Mouse (Mus musculus): ENCODE results near the gene Stx12.
"Not testable (repeated sequence)": the region's sequence is repeated elsewhere in the genome, so short reads cannot be mapped to it uniquely, and the experiment has no call there.

Stx12 gene

DNA sequence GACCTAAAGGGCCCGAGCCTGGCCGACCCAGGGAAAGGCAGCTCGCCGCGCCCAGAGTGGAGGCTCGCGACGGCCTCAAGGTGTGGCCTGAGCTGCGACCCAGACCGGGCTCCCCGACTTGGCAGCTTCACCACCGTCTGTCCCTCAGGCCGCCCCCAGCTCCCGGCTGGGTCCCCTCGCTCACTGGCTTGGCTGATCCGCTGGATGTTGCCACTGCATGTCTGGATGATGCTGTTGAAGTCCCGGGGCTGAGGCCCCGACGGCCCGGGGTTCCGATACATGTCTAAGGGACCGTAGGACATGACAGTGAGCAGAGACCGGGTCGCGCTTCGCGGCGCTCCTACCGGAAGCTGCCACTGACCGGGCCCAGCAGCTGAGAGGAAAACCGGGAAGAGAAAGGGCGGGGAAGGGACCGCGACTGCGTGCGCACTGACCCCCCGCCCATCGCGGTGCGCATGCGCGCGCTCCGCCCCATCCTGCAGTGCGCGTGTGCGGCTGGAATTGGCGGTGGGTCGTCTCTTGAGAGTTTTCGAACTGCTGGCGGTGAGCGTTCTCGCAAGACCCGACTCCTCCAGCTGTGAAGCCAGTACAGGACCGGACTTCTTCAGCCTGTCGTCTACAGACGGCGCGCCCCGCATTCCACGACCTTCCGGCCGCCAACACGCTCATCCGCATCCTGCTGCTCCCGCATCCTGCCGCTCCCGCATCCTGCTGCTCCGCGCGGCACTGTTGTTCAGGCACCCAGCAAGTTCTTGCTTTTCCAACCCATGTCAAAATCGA, at the start of gene Stx12:
Gene Stx12, minus strand, starts transcription at position 446 of the 780 bp plus-strand sequence.
- in situ Hi-C loops (cut with MboI; ENCODE audit: unreplicated experiment in 2 of 2) = no loop called here

- in situ Hi-C loops (cut with MboI; ENCODE audit: unreplicated experiment in 2 of 2) = loop anchor here (5.0 to 10.0 kb wide), 5 partner anchors 161 to 1968 kb away; partner anchors contain the start of genes Cd164l2 (in 1 of the 2), Eya3 (in 1 of the 2) and Gpr3 (in 1 of the 2)
These were observed 48.6 kb upstream of the Stx12 start for GRCm38 (mm10) chr4:132932752-132933404.

DNA sequence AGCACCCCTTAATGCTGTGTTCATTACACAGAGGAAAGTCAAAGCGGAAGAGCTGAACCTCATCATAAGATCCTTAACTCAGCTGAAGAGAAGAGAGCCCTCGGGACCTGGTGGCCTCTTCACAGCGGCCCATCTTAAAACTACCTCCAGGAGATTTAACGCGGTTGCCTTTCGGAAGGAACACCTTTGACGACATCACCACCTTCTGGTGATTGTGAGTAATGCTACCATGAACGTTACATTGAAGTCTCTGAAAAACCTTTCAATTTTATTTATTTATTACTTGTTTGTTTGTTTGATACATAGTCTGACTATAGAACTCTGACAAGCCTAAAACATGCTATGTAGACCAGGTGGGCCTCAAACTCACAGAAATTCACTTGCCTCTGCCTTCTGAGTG, 46.5 kb upstream of the Stx12 start:
- in situ Hi-C loops (cut with MboI; ENCODE audit: unreplicated experiment in 2 of 2) = loop anchor here (5.0 to 10.0 kb wide), 5 partner anchors 158 to 1966 kb away; partner anchors contain the start of genes Cd164l2 (in 1 of the 2), Eya3 (in 1 of the 2) and Gpr3 (in 1 of the 2)

DNA sequence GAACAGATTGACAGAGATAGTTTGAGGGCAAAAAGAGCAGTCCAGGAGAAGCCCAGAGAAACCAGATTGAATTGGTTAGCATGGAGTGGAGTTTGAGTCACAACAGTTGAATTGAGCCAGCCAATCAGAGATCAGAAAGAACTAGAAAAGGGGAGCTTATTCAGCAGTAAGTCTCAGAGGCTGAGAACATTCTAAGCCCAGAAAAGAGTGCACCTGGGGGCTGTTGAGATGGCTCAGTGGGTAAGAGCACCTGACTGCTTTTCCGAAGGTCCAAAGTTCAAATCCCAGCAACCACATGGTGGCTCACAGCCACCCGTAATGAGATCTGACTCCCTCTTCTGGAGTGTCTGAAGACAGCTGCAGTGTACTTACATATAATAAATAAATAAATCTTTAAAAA, 42.2 kb upstream of the Stx12 start:
- in situ Hi-C loops (cut with MboI; ENCODE audit: unreplicated experiment in 2 of 2) = loop anchor here (5.0 to 10.0 kb wide), 6 partner anchors 82 to 1962 kb away; partner anchors contain the start of gene Ppp1r8 (in 1 of the 2)

- in situ Hi-C loops (cut with MboI; ENCODE audit: unreplicated experiment in 2 of 2) = loop anchor here in 1 of 2 experiments (10.0 kb wide), 2 partner anchors 78 to 1958 kb away; partner anchors contain the start of gene Ppp1r8
These were observed 38.3 kb upstream of the Stx12 start, which contains the start of gene Fam76a for GRCm38 (mm10) chr4:132922558-132923008. TSS of gene Fam76a (minus strand) at chr4:132922558.

DNA sequence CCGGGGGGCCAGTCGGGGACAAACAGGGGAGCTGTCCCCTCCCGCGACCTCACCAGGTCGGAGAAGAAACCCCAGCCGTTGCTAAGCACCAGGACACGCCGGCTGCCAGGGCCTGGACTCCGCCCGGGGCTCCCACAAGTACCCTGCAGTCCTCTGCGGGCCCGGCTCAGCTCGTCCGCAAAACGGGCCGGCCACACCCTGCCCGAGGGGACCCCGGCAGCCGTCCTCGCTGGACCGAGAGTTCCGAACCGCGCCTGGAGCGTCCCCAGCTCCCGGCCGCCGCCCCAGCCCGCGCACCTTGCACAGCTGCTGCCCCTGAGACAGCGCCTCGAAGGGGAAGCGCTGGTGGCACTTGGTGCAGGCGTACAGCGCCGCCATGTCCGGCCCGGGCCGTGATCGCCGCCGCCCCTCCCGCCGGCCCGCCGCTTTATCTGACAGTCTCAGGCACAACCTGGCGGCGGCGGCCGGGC, 37.8 kb upstream of the Stx12 start:
- in situ Hi-C loops (cut with MboI; ENCODE audit: unreplicated experiment in 2 of 2) = loop anchor here in 1 of 2 experiments (10.0 kb wide), 2 partner anchors 77 to 1957 kb away; partner anchors contain the start of gene Ppp1r8

GRCm38 (mm10) chr4:132921488-132921887, 37.2 kb upstream of the Stx12 start:
- in situ Hi-C loops (cut with MboI; ENCODE audit: unreplicated experiment in 2 of 2) = loop anchor here in 1 of 2 experiments (10.0 kb wide), 2 partner anchors 77 to 1957 kb away; partner anchors contain the start of gene Ppp1r8

- in situ Hi-C loops (cut with MboI; ENCODE audit: unreplicated experiment in 2 of 2) = loop anchor here in 1 of 2 experiments (10.0 kb wide), 2 partner anchors 75 to 1955 kb away; partner anchors contain the start of gene Ppp1r8
These were observed 35.9 kb upstream of the Stx12 start for GRCm38 (mm10) chr4:132920171-132920570.

GRCm38 (mm10) chr4:132918493-132918892, 34.2 kb upstream of the Stx12 start:
- in situ Hi-C loops (cut with MboI; ENCODE audit: unreplicated experiment in 2 of 2) = not testable (repeated sequence)

DNA sequence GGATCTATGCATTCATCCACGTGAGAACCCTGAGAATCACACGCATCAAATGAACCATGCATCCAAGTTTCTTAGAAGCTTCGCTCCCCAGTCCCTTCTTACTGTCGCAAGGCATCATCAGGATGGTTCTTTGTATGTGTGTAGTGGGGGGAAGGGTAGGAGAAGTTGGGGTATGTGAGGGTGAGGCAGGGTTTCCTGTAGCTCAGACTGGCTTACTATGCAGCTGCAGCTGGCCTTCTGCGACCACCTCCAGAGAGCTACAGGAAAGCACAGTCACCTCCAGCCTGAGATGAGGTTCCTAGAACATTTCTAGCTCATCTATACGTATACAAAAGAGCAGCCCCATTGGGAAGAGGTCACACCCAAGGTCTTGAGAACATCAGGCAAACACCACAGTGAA, 27.8 kb upstream of the Stx12 start:
- in situ Hi-C loops (cut with MboI; ENCODE audit: unreplicated experiment in 2 of 2) = no loop called here

DNA sequence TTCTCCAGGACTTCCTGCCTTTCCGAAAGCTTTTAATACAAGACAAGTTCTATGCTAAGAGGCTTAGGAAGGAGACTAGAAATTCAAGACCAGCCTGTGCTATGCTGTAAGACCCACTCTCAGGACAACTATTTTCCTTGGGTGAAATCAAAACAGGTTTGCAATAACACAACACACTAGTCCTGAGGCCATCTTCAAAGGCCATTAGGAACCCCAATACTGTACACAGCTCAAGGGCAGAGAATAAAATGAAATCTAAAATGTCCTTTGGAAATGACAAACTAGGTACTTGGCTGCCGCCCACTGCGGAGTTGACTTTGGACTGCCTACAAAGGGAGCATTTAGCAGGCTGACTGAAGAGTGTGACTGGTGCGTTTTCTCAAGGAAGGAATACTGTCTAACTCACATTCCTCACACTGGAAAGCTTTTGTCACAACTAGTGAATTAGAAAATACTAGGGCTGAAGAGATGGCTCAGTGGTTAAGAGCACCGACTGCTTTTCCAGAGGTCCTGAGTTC, 21.6 kb upstream of the Stx12 start:
- in situ Hi-C loops (cut with MboI; ENCODE audit: unreplicated experiment in 2 of 2) = no loop called here

GRCm38 (mm10) chr4:132904765-132905309, 20.5 kb upstream of the Stx12 start:
- in situ Hi-C loops (cut with MboI; ENCODE audit: unreplicated experiment in 2 of 2) = no loop called here

DNA sequence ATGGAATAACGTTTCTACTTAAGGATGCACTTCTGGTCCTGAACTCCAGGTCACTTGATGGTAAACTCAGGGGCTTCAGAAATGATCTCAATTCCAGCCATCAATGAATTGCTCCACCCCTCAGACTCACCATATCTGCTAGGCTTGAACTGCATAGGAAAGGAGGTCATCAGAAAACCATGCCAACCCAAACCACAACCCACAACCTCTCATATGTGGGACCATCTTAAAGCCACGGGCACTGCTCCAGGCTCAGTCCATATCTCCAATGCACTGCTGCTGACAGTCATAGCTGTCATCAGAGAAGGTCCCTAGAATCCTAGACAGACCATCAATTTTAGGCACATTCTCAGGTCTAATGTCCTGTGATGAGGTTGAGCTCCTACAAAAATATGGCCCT, 19.8 kb upstream of the Stx12 start:
- in situ Hi-C loops (cut with MboI; ENCODE audit: unreplicated experiment in 2 of 2) = no loop called here

- in situ Hi-C loops (cut with MboI; ENCODE audit: unreplicated experiment in 2 of 2) = no loop called here
These were observed 13.9 kb upstream of the Stx12 start for GRCm38 (mm10) chr4:132898197-132898596.

GRCm38 (mm10) chr4:132894402-132894801, 10.1 kb upstream of the Stx12 start:
- in situ Hi-C loops (cut with MboI; ENCODE audit: unreplicated experiment in 2 of 2) = no loop called here

- in situ Hi-C loops (cut with MboI; ENCODE audit: unreplicated experiment in 2 of 2) = no loop called here
These were observed 600 bp upstream of the Stx12 start for GRCm38 (mm10) chr4:132884844-132885374.

DNA sequence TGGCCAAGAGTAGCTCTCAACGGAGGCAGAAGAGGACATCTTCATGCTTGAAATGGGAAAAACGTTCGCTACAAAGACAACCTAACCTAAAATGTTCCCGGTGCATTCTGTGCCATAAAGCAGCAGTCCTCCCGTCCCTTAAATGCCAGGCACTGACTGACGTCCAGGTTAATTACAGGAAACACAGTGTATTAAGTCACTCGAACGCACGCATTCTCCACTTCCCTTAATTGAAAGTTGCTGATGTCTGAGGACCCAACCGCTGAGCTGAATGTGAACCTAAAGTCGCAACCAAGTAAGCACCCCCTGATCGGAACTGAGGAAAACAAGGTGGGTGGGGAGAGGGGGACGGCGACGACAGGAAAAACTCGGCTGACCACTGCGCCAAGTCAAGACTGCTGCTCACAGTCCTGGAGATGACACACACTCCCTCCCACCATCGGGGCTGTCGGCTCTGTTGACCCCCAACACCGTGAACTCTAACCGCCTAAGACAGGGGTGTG, 697 bp downstream of the Stx12 start:
- in situ Hi-C loops (cut with MboI; ENCODE audit: unreplicated experiment in 2 of 2) = no loop called here

GRCm38 (mm10) chr4:132874363-132875097, 9.8 kb downstream of the Stx12 start:
- in situ Hi-C loops (cut with MboI; ENCODE audit: unreplicated experiment in 2 of 2) = no loop called here
